Mouse (Mus musculus) olfactory bulb, adult 2 months (tissue): Measurements from ENCODE around the gene Atp1b3.

Experiments used
- CTCF ChIP-seq: fragments of 200-500 bp; IDR thresholded peaks from 2 replicates; pipeline ENCODE4 v1.5.1; 2012; ENCODE audit warnings: low read depth, mild to moderate bottlenecking, low read length, moderate library complexity; ENCODE audit not compliant: insufficient read depth
- POLR2A ChIP-seq: fragments of 200-500 bp; IDR thresholded peaks from 2 replicates; pipeline ENCODE4 v1.6.1; 2012; ENCODE audit warnings: mild to moderate bottlenecking, low read depth, low read length, moderate library complexity; ENCODE audit not compliant: insufficient read depth

GRCm38 (mm10) chr9:96398614-96399013 lies 34.4 kb upstream of the Atp1b3 start:
- no peak for TF ChIP-seq POLR2A
- TF ChIP-seq CTCF = no peak
